Mouse (Mus musculus) adrenal gland, adult 2 months (tissue): Measurements from ENCODE around the gene Svbp. TPM values are rescaled to one million over a fixed set of nuclear protein-coding genes. Genes with fewer than 3 reads are reported as not detected.
A peak's percentile ranks its signal among the peaks of the same experiment; 100 is the strongest.

Experiments used
- DNase-seq: peaks from one replicate; pipeline ENCODE4 v3.0.0; 2021
- polyA plus RNA-seq: library from polyadenylated mRNA; depleted of rRNA; stranded (reverse); fragments of >200 nt; gene quantifications from 2 replicates; pipeline ENCODE4 v1.2.3, GENCODE M21; 2012
- total RNA-seq, 2 experiments: library from RNA; stranded (reverse); gene quantifications; 2 replicates each; pipeline ENCODE4 v1.2.3; 2021

Gene Svbp
- total and polyA plus RNA-seq, 3 experiments: 16.8 to 27.7 (median 19.8) TPM

GRCm38 (mm10) chr4:119190618-119191017 is 4.5 kb upstream of the Svbp start:
- no peak for DNase-seq

GRCm38 (mm10) chr4:119191273-119191672 is 3.8 kb upstream of the Svbp start:
- DNase-seq: no peak

GRCm38 (mm10) chr4:119192757-119193156 is 2.3 kb upstream of the Svbp start:
- no peak for DNase-seq

- DNase-seq: no peak
Measured at GRCm38 (mm10) chr4:119195582-119196320, 645 bp downstream of the Svbp start.

- no peak for DNase-seq
Measured at GRCm38 (mm10) chr4:119198105-119198504, 3.0 kb downstream of the Svbp start.

- DNase-seq: peak; percentile 61
Measured at GRCm38 (mm10) chr4:119204672-119205071, 9.6 kb downstream of the Svbp start.

GRCm38 (mm10) chr4:119216667-119217066 is 21.6 kb downstream of the Svbp start:
- no peak for DNase-seq

GRCm38 (mm10) chr4:119218169-119218568 is 23.1 kb downstream of the Svbp start, which contains the start of gene Tmem269:
Tmem269 (minus strand) TSS chr4:119218217.
- no peak for DNase-seq

- DNase-seq: peak; percentile 80
Measured at GRCm38 (mm10) chr4:119223696-119224095, 28.6 kb downstream of the Svbp start.

GRCm38 (mm10) chr4:119224534-119224933 is 29.4 kb downstream of the Svbp start:
- no peak for DNase-seq

- DNase-seq: peak; percentile 63
Measured at GRCm38 (mm10) chr4:119225719-119226118, 30.6 kb downstream of the Svbp start.

- no peak for DNase-seq
Measured at GRCm38 (mm10) chr4:119226751-119227150, 31.6 kb downstream of the Svbp start.

- peak; percentile 99 for DNase-seq
Measured at GRCm38 (mm10) chr4:119232410-119233255, 37.5 kb downstream of the Svbp start, which contains the start of the genes AU022252 and P3h1. AU022252 (minus strand) TSS chr4:119232712. P3h1 (plus strand) TSS chr4:119232915.

GRCm38 (mm10) chr4:119233256-119233901 is 38.3 kb downstream of the Svbp start:
- peak; percentile 72 for DNase-seq

- DNase-seq: no peak
Measured at GRCm38 (mm10) chr4:119234348-119234747, 39.2 kb downstream of the Svbp start.

- DNase-seq: no peak
Measured at GRCm38 (mm10) chr4:119238661-119239060, 43.6 kb downstream of the Svbp start.

GRCm38 (mm10) chr4:119239181-119239682 is 44.1 kb downstream of the Svbp start:
- DNase-seq: no peak

- DNase-seq: no peak
Measured at GRCm38 (mm10) chr4:119241664-119242063, 46.6 kb downstream of the Svbp start.

- no peak for DNase-seq
Measured at GRCm38 (mm10) chr4:119242571-119242970, 47.5 kb downstream of the Svbp start.

- DNase-seq: no peak
Measured at GRCm38 (mm10) chr4:119244468-119245240, 49.5 kb downstream of the Svbp start.

GRCm38 (mm10) chr4:119245556-119245955 is 50.5 kb downstream of the Svbp start:
- peak; percentile 58 for DNase-seq
